Mouse (Mus musculus) liver, adult 10 weeks (tissue): ENCODE data around the gene A430005L14Rik. TPM values are rescaled to one million over a fixed set of nuclear protein-coding genes. Genes with fewer than 3 reads are reported as not detected.

Experiments
- polyA plus RNA-seq: library from polyadenylated mRNA; stranded (reverse); fragments of 350-450 nt; fragmentation: Illumina TruSeq; extraction: RNeasy Lipid Tissue Mini Kit (QIAGEN cat#74804); gene quantifications from one replicate; pipeline ENCODE4 v1.2.3, GENCODE M21; 2014; ENCODE audit warnings: low read depth, low replicate concordance

Gene A430005L14Rik
- 16.9 TPM for polyA plus RNA-seq

GRCm38 (mm10) chr4:153956569-153957405 is at the start of gene A430005L14Rik:
TSS of gene A430005L14Rik (plus strand) at chr4:153957237.

GRCm38 (mm10) chr4:153974431-153975291 is 17.6 kb downstream of the A430005L14Rik start, which contains the start of the genes Dffb and Cep104:
TSS of gene Dffb (minus strand) at chr4:153975126.
TSS of gene Cep104 (plus strand) at chr4:153975194.

Other genes starting within 250 kb of the A430005L14Rik start
- 2.6 TPM for gene Dffb, start 17.9 kb downstream of the A430005L14Rik start, polyA plus RNA-seq
- gene Cep104, start 18.0 kb downstream of the A430005L14Rik start, polyA plus RNA-seq = 2.5 TPM
- gene Lrrc47, start 54.5 kb downstream of the A430005L14Rik start, polyA plus RNA-seq = 9.1 TPM
- not detected for gene Smim1, start 69.0 kb downstream of the A430005L14Rik start, polyA plus RNA-seq
- gene Ccdc27, start 85.4 kb downstream of the A430005L14Rik start, polyA plus RNA-seq = not detected
- not detected for gene Trp73, start 183.0 kb downstream of the A430005L14Rik start, polyA plus RNA-seq
- gene Wrap73, start 185.1 kb downstream of the A430005L14Rik start, polyA plus RNA-seq = 0.93 TPM
- 42.4 TPM for gene Tprgl, start 203.4 kb downstream of the A430005L14Rik start, polyA plus RNA-seq
- not detected for gene Megf6, start 213.5 kb downstream of the A430005L14Rik start, polyA plus RNA-seq